Mouse (Mus musculus) hindbrain, embryonic 16.5 days (tissue): ENCODE data around the gene Atg4c. TPM values are rescaled to one million over a fixed set of nuclear protein-coding genes. Genes with fewer than 3 reads are reported as not detected.

Experiments
- ATAC-seq: fragments of 200-750 bp; cut with Nextera tagmentation; 2 replicates; pipeline ENCODE4 v1.8.0; 2017; ENCODE audit warnings: moderate TSS enrichment, moderate library complexity
- H3K27ac ChIP-seq: fragments of 300-500 bp; sonication (generic); 2 replicates; pipeline ENCODE4 v1.5.1; 2014; ENCODE audit warnings: low read depth, mild to moderate bottlenecking, control low read depth, low read length, moderate library complexity
- H3K27me3 ChIP-seq: fragments of 300-500 bp; sonication (generic); replicated peaks from 2 replicates; pipeline ENCODE4 v1.6.1; 2014; ENCODE audit warnings: low read length; ENCODE audit not compliant: control insufficient read depth, insufficient read depth
- H3K36me3 ChIP-seq: fragments of 300-500 bp; sonication (generic); 2 replicates; pipeline ENCODE4 v1.6.1; 2014; ENCODE audit warnings: mild to moderate bottlenecking, low read length, moderate library complexity, mixed read lengths; ENCODE audit not compliant: control insufficient read depth, insufficient read depth
- H3K4me1 ChIP-seq: fragments of 300-500 bp; sonication (generic); 2 replicates; pipeline ENCODE4 v1.6.1; 2014; ENCODE audit warnings: low read depth, low read length; ENCODE audit not compliant: control insufficient read depth, insufficient read depth
- H3K4me2 ChIP-seq: fragments of 300-500 bp; sonication (generic); 2 replicates; pipeline ENCODE4 v1.6.1; 2014; ENCODE audit warnings: mild to moderate bottlenecking, low read length, control low read depth, moderate library complexity
- H3K4me3 ChIP-seq: fragments of 300-500 bp; sonication (generic); 2 replicates; pipeline ENCODE4 v1.5.1; 2014; ENCODE audit warnings: mild to moderate bottlenecking, low read length, control low read depth, moderate library complexity
- H3K9ac ChIP-seq: fragments of 300-500 bp; sonication (generic); 2 replicates; pipeline ENCODE4 v1.6.1; 2014; ENCODE audit warnings: low read depth, mild to moderate bottlenecking, control low read depth, low read length, moderate library complexity
- H3K9me3 ChIP-seq: fragments of 300-500 bp; sonication (generic); 2 replicates; pipeline ENCODE4 v1.6.1; 2014; ENCODE audit warnings: mild to moderate bottlenecking, low read length, moderate library complexity; ENCODE audit not compliant: control insufficient read depth
- WGBS: fragments of 180-500 bp; shearing (Covaris S2); extraction: QIAGEN DNeasy Blood & Tissue Kit; methylation state at CpG from one replicate; pipeline ENCODE4 v1.1.7; 2014; 5-methylcytosine and 5-hydroxymethylcytosine counted together
- polyA plus RNA-seq: library from polyadenylated mRNA; unstranded; fragments of >200 nt; fragmentation: Nextera tagmentation; extraction: Ambion mirVana; gene quantifications from 2 replicates; pipeline ENCODE4 v1.2.1, GENCODE M21; 2015

Gene Atg4c
- polyA plus RNA-seq, 1 experiment from 2014 or later: 20.7 TPM

- Histone ChIP-seq H3K9ac (no peak overlapping the region), H3K4me2 (no peak overlapping the region), H3K4me3 (no peak overlapping the region), H3K36me3 (peaks cover 7% of the 10 kb centered on the region; the same call in 1 of the 2 replicates), H3K9me3 (no peaks in the 10 kb centered on the region), H3K27ac (no peak overlapping the region), H3K27me3 (no peaks in the 10 kb centered on the region), H3K4me1 (no peaks in the 10 kb centered on the region)
- 78% methylated on average over 8 of the region's 8 CpGs for WGBS
- no peak for ATAC-seq
Measured at GRCm38 (mm10) chr4:99229371-99229770, 35.6 kb downstream of the Atg4c start.

- 86% methylated on average over 8 of the region's 8 CpGs for WGBS
- H3K36me3 ChIP-seq: peaks cover 11% of the 10 kb centered on the region; the same call in 1 of the 2 replicates
- peak; percentile 86 for ATAC-seq
- H3K4me2 ChIP-seq: no peak overlapping the region
- H3K4me3 ChIP-seq: no peak overlapping the region
- no peaks in the 10 kb centered on the region for H3K27me3 ChIP-seq
- no peak overlapping the region for H3K9ac ChIP-seq
- H3K4me1 ChIP-seq: no peaks in the 10 kb centered on the region
- H3K27ac ChIP-seq: no peak overlapping the region
- no peaks in the 10 kb centered on the region for H3K9me3 ChIP-seq
Measured at GRCm38 (mm10) chr4:99235203-99235856, 41.6 kb downstream of the Atg4c start.

- WGBS: 91% methylated on average over 2 of the region's 2 CpGs
- H3K27ac ChIP-seq: no peak overlapping the region
- no peak overlapping the region for H3K9ac ChIP-seq
- H3K9me3 ChIP-seq: no peaks in the 10 kb centered on the region
- H3K36me3 ChIP-seq: peaks cover 11% of the 10 kb centered on the region; the same call in 1 of the 2 replicates
- no peak overlapping the region for H3K4me2 ChIP-seq
- ATAC-seq: no peak
- H3K27me3 ChIP-seq: no peaks in the 10 kb centered on the region
- no peaks in the 10 kb centered on the region for H3K4me1 ChIP-seq
- no peak overlapping the region for H3K4me3 ChIP-seq
Measured at GRCm38 (mm10) chr4:99238305-99238704, 44.6 kb downstream of the Atg4c start.

- Histone ChIP-seq H3K4me3 (no peak overlapping the region), H3K4me2 (no peak overlapping the region), H3K4me1 (no peaks in the 10 kb centered on the region), H3K27ac (no peak overlapping the region), H3K9ac (no peak overlapping the region), H3K9me3 (no peaks in the 10 kb centered on the region), H3K36me3 (peaks cover 8% of the 10 kb centered on the region; the same call in 1 of the 2 replicates), H3K27me3 (no peaks in the 10 kb centered on the region)
- 55% methylated on average over 5 of the region's 5 CpGs for WGBS
- no peak for ATAC-seq
Measured at GRCm38 (mm10) chr4:99241674-99242073, 47.9 kb downstream of the Atg4c start.

- 98% methylated on average over 3 of the region's 3 CpGs for WGBS
- ATAC-seq: no peak
- H3K4me2 ChIP-seq: no peak overlapping the region
- no peaks in the 10 kb centered on the region for H3K27me3 ChIP-seq
- H3K36me3 ChIP-seq: no peaks in the 10 kb centered on the region
- H3K4me1 ChIP-seq: no peaks in the 10 kb centered on the region
- no peak overlapping the region for H3K4me3 ChIP-seq
- H3K9me3 ChIP-seq: no peaks in the 10 kb centered on the region
- H3K27ac ChIP-seq: no peak overlapping the region
- no peak overlapping the region for H3K9ac ChIP-seq
Measured at GRCm38 (mm10) chr4:99249358-99249757, 55.6 kb downstream of the Atg4c start.

- no peaks in the 10 kb centered on the region for H3K27me3 ChIP-seq
- H3K9me3 ChIP-seq: no peaks in the 10 kb centered on the region
- H3K36me3 ChIP-seq: no peaks in the 10 kb centered on the region
- 92% methylated on average over 8 of the region's 8 CpGs for WGBS
- H3K27ac ChIP-seq: no peak overlapping the region
- H3K4me3 ChIP-seq: no peak overlapping the region
- no peak for ATAC-seq
- H3K9ac ChIP-seq: no peak overlapping the region
- no peak overlapping the region for H3K4me2 ChIP-seq
- H3K4me1 ChIP-seq: no peaks in the 10 kb centered on the region
Measured at GRCm38 (mm10) chr4:99249826-99250225, 56.1 kb downstream of the Atg4c start.

- Histone ChIP-seq H3K27ac (no peak overlapping the region), H3K9me3 (no peaks in the 10 kb centered on the region), H3K9ac (no peak overlapping the region), H3K4me3 (no peak overlapping the region), H3K4me1 (no peaks in the 10 kb centered on the region), H3K27me3 (no peaks in the 10 kb centered on the region), H3K36me3 (no peaks in the 10 kb centered on the region), H3K4me2 (no peak overlapping the region)
- ATAC-seq: no peak
- 95% methylated on average over 11 of the region's 11 CpGs for WGBS
Measured at GRCm38 (mm10) chr4:99252957-99253356, 59.2 kb downstream of the Atg4c start.

GRCm38 (mm10) chr4:99263191-99263590 is 69.5 kb downstream of the Atg4c start:
- Histone ChIP-seq H3K9ac (no peak overlapping the region), H3K4me1 (no peaks in the 10 kb centered on the region), H3K4me2 (no peak overlapping the region), H3K36me3 (peaks cover 2% of the 10 kb centered on the region; the same call in 1 of the 2 replicates), H3K9me3 (no peaks in the 10 kb centered on the region), H3K4me3 (no peak overlapping the region), H3K27me3 (no peaks in the 10 kb centered on the region), H3K27ac (no peak overlapping the region)
- WGBS: 89% methylated on average over 2 of the region's 2 CpGs
- no peak for ATAC-seq

GRCm38 (mm10) chr4:99263663-99264062 is 69.9 kb downstream of the Atg4c start:
- Histone ChIP-seq H3K4me1 (no peaks in the 10 kb centered on the region), H3K4me2 (no peak overlapping the region), H3K27ac (no peak overlapping the region), H3K36me3 (no peaks in the 10 kb centered on the region), H3K9me3 (no peaks in the 10 kb centered on the region), H3K9ac (no peak overlapping the region), H3K27me3 (no peaks in the 10 kb centered on the region), H3K4me3 (no peak overlapping the region)
- WGBS: 66% methylated on average over 11 of the region's 11 CpGs
- no peak for ATAC-seq
